Mouse (Mus musculus) E14TG2a.4 (cell line): ENCODE data around the gene Metrnl.

Experiments used
- CTCF ChIP-seq: conservative IDR thresholded peaks from 2 replicates; pipeline ENCODE4 v1.5.1; 2014; ENCODE audit warnings: low read length
- NANOG ChIP-seq: IDR thresholded peaks from 2 replicates; pipeline ENCODE4 v1.6.1; 2014; ENCODE audit warnings: borderline replicate concordance, low read length, mixed read lengths
- POU5F1 ChIP-seq: IDR thresholded peaks from 2 replicates; pipeline ENCODE4 v1.6.1; 2014; ENCODE audit warnings: low read length, borderline replicate concordance

DNA sequence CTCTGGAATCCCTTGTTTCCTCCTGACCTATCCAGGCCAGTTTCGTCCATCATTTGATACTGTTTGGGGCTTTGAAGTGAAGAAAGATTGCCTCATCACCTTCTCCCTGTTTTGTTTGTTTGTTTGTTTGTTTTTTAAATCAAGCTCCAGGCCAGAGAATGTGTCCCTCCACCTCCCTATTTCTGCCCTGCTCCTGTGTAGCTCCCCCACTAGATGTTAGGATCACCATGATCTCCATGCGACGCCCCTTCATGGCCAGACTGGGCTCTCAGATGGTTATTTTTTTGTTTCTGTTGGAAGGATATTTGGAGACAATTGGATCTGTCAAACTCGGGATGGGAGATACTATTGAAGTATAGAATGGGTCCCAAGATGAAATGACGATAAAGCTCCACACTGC lies at the start of gene Metrnl:
- TF ChIP-seq CTCF (no peak), POU5F1 (no peak), NANOG (no peak)
